Mouse (Mus musculus): ENCODE results near the gene Lmnb2.

- TF ChIP-seq CTCF (conservative IDR thresholded peaks at IDR 0.05; ENCODE audit: insufficient read depth, insufficient read length, low read depth, low read length) (no peak), POLR2A (IDR thresholded peaks at IDR 0.05; ENCODE audit: low read depth, low read length) (no peak)
Observed at GRCm38 (mm10) chr10:80856908-80857307, 61.1 kb downstream of the Lmnb2 start.

Measured in kidney, adult 2 months (tissue).